ENCODE assay signal across 22 mouse cellular contexts in the genomic region with DNA sequence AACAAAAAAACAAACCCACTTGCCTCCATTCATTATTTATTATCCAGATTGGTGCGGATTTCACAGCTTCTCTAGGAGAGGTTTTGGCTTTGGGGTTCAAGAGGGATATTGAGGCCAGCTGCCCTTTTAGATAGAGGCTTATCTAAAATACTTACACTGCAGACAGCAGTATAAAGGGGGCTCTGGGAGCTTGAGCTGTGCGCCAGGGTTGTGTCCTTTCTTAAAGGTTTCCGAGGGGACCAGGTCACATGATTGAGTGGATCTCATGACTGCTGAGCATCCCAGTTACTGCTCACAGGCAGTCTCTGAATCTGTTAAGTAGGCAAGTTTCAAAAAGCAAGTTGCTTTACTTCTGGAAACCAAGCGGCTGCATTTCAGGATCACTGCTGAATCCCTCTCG. TPM values are rescaled to one million over a fixed set of nuclear protein-coding genes. Genes with fewer than 3 reads are reported as not detected.
A peak's percentile ranks its signal among the peaks of the same experiment; 100 is the strongest.
DNase-seq lines count a peak whose midpoint lies in the region; ATAC-seq and TF ChIP-seq lines count a peak whose summit lies in the region.
"Had no signal": no experiment of that assay in that cellular context is flagged by ENCODE, and none has a peak within 500 bp of the region (broad histone marks: within the 10 kb centered on the region; RNA-seq: fewer than 3 reads in every experiment).

No protein-coding gene starts in this region.

- TF ChIP-seq POLR2A in MEL (IDR thresholded peaks at IDR 0.05; ENCODE audit: control insufficient read depth in 1 of 2, insufficient read depth in 1 of 2, low read depth in 1 of 2, low read length in 2 of 2, poor library complexity in 1 of 2) = no peak

- 52% methylated on average over 5 of the region's 5 CpGs for WGBS in liver, embryonic 11.5 days
- 32% methylated on average over 5 of the region's 5 CpGs for WGBS in liver, embryonic 15.5 days (ENCODE audit: insufficient replicate concordance)
- 77% methylated on average over 5 of the region's 5 CpGs for WGBS in stomach, postnatal 0 days
- WGBS in limb, embryonic 10.5 days = 78% methylated on average over 5 of the region's 5 CpGs

- H3K27me3 ChIP-seq in G1E (ENCODE audit: insufficient read depth, low read length) (peaks cover 8% of the 10 kb centered on the region), MEL (ENCODE audit: control insufficient read depth in 1 of 2, insufficient read depth in 2 of 2, low read length in 2 of 2) (peaks cover 0 to 4% of the 10 kb centered on the region in 2 experiments; a peak in 3 of 4 replicates)
- no peaks in the 10 kb centered on the region; the same call in 1 of the 2 replicates for H3K27me3 ChIP-seq in liver, embryonic 11.5 days (replicated peaks; ENCODE audit: control insufficient read depth, insufficient read depth, low read length)
- peaks cover 8% of the 10 kb centered on the region; the same call in 1 of the 2 replicates for H3K27me3 ChIP-seq in liver, embryonic 15.5 days
- H3K27me3 ChIP-seq in stomach, postnatal 0 days (ENCODE audit: control insufficient read depth, insufficient read depth, low read length) = no peaks in the 10 kb centered on the region
- no peaks in the 10 kb centered on the region for H3K27me3 ChIP-seq in limb, embryonic 10.5 days (ENCODE audit: low read depth, poor library complexity, severe bottlenecking)
- H3K27me3 ChIP-seq: forebrain, embryonic 15.5 days; heart, embryonic 13.5 days; hindbrain, embryonic 15.5 days; Patski had no signal

- H3K9ac ChIP-seq in MEL (ENCODE audit: control insufficient read depth, low read depth, low read length, poor library complexity, severe bottlenecking) = no peak overlapping the region
- no peak overlapping the region for H3K9ac ChIP-seq in liver, embryonic 11.5 days (ENCODE audit: low read depth, low read length)
- no peak overlapping the region for H3K9ac ChIP-seq in liver, embryonic 15.5 days
- no peak overlapping the region for H3K9ac ChIP-seq in stomach, postnatal 0 days (ENCODE audit: low read length)
- H3K9ac ChIP-seq: forebrain, embryonic 15.5 days; heart, embryonic 13.5 days; hindbrain, embryonic 15.5 days had no signal

- H3K79me2 ChIP-seq in MEL (ENCODE audit: control insufficient read depth, insufficient read depth, low read length, poor library complexity) = no peaks in the 10 kb centered on the region

- H3K9me3 ChIP-seq in G1E (replicated peaks) (no peaks in the 10 kb centered on the region), MEL (replicated peaks; ENCODE audit: insufficient read depth, low read length) (no peaks in the 10 kb centered on the region)
- H3K9me3 ChIP-seq in liver, embryonic 11.5 days (ENCODE audit: control insufficient read depth, low read length) = no peaks in the 10 kb centered on the region
- H3K9me3 ChIP-seq in liver, embryonic 15.5 days (replicated peaks) = no peaks in the 10 kb centered on the region
- H3K9me3 ChIP-seq in stomach, postnatal 0 days (ENCODE audit: control insufficient read depth, low read length) = no peaks in the 10 kb centered on the region
- H3K9me3 ChIP-seq in limb, embryonic 10.5 days (replicated peaks) = no peaks in the 10 kb centered on the region
- H3K9me3 ChIP-seq: embryonic facial prominence, embryonic 10.5 days; forebrain, embryonic 10.5 days; forebrain, embryonic 15.5 days; heart, embryonic 13.5 days; hindbrain, embryonic 15.5 days had no signal

- TF ChIP-seq EP300 in MEL (IDR thresholded peaks at IDR 0.05; ENCODE audit: low read depth in 1 of 2, low read length in 2 of 2) = 0 out of 4 replicates have a peak, but pooled peaks of 1 of the 2 experiments have one; percentile 4
- no peak for TF ChIP-seq EP300 in stomach, postnatal 0 days (optimal IDR thresholded peaks at IDR 0.05)

- no peak for DNase-seq in G1E (ENCODE audit: low spot score)
- no peak for DNase-seq in MEL (ENCODE audit: low read depth, low spot score)
- no peak for DNase-seq in liver, embryonic 11.5 days (ENCODE audit: low spot score)
- no peak for DNase-seq in stomach, postnatal 0 days (ENCODE audit: low spot score)
- no peak for DNase-seq in MN1 (ENCODE audit: low spot score)
- no peak for DNase-seq in limb, embryonic 10.5 days (ENCODE audit: low spot score)
- no peak for DNase-seq in adrenal gland, adult 2 months
- DNase-seq: adrenal gland, postnatal 10 days; cerebellum, adult 11-12 months; cerebellum, adult 9-11 months; cerebellum, postnatal 36 days; gastrocnemius, postnatal 36 days; heart, adult 18-20 months; heart, postnatal 36 days had no signal

- no peak overlapping the region for H3K4me2 ChIP-seq in liver, embryonic 11.5 days
- H3K4me2 ChIP-seq in liver, embryonic 15.5 days = no peak overlapping the region
- no peak overlapping the region for H3K4me2 ChIP-seq in stomach, postnatal 0 days (replicated peaks; ENCODE audit: low read depth)
- H3K4me2 ChIP-seq: forebrain, embryonic 15.5 days; heart, embryonic 13.5 days; hindbrain, embryonic 15.5 days had no signal

- no peak overlapping the region for H3K27ac ChIP-seq in MEL (ENCODE audit: control insufficient read depth, low read depth, low read length)
- H3K27ac ChIP-seq in liver, embryonic 11.5 days (ENCODE audit: low read depth, low read length) = no peak overlapping the region
- no peak overlapping the region for H3K27ac ChIP-seq in liver, embryonic 15.5 days (replicated peaks)
- H3K27ac ChIP-seq in stomach, postnatal 0 days (replicated peaks) = no peak overlapping the region
- no peak overlapping the region for H3K27ac ChIP-seq in limb, embryonic 10.5 days
- H3K27ac ChIP-seq: embryonic facial prominence, embryonic 10.5 days; forebrain, embryonic 10.5 days; forebrain, embryonic 15.5 days; heart, embryonic 13.5 days; hindbrain, embryonic 15.5 days had no signal

- TF ChIP-seq CTCF in G1E (IDR thresholded peaks at IDR 0.05; ENCODE audit: low read depth, low read length) (no peak), MEL (IDR thresholded peaks at IDR 0.05 in 2 of 3, conservative IDR thresholded peaks at IDR 0.05 in 1 of 3; ENCODE audit: control insufficient read depth in 1 of 3, insufficient read depth in 1 of 3, low read depth in 2 of 3, low read length in 3 of 3, poor library complexity in 1 of 3, severe bottlenecking in 1 of 3) (no peak)
- no peak for TF ChIP-seq CTCF in stomach, postnatal 0 days (IDR thresholded peaks at IDR 0.05; ENCODE audit: low read depth)

- H3K36me3 ChIP-seq in G1E (replicated peaks) = no peaks in the 10 kb centered on the region
- H3K36me3 ChIP-seq in MEL (ENCODE audit: control insufficient read depth in 1 of 2, insufficient read depth in 2 of 2, low read length in 2 of 2) = no peaks in the 10 kb centered on the region
- no peaks in the 10 kb centered on the region for H3K36me3 ChIP-seq in liver, embryonic 11.5 days (ENCODE audit: control insufficient read depth, insufficient read depth, low read length)
- 0 out of 2 replicates have a peak, but pooled peaks cover 4% of the 10 kb centered on the region for H3K36me3 ChIP-seq in liver, embryonic 15.5 days (replicated peaks)
- no peaks in the 10 kb centered on the region for H3K36me3 ChIP-seq in stomach, postnatal 0 days (ENCODE audit: control insufficient read depth, insufficient read depth, low read length)
- peaks cover 5% of the 10 kb centered on the region for H3K36me3 ChIP-seq in limb, embryonic 10.5 days

- H3K4me3 ChIP-seq in G1E (ENCODE audit: low read depth, low read length) = no peak overlapping the region
- H3K4me3 ChIP-seq in MEL (ENCODE audit: control insufficient read depth in 1 of 2, insufficient read depth in 1 of 2, low read depth in 2 of 2, low read length in 2 of 2) = no peak overlapping the region
- no peak overlapping the region for H3K4me3 ChIP-seq in liver, embryonic 11.5 days (ENCODE audit: low read depth, low read length)
- H3K4me3 ChIP-seq in liver, embryonic 15.5 days (replicated peaks) = no peak overlapping the region
- H3K4me3 ChIP-seq in stomach, postnatal 0 days (ENCODE audit: low read depth, low read length) = no peak overlapping the region
- no peak overlapping the region for H3K4me3 ChIP-seq in limb, embryonic 10.5 days
- H3K4me3 ChIP-seq: embryonic facial prominence, embryonic 10.5 days; erythroblast, embryonic 14.5 days; forebrain, embryonic 10.5 days; forebrain, embryonic 15.5 days; heart, embryonic 13.5 days; hindbrain, embryonic 15.5 days had no signal

- TF ChIP-seq RAD21 in MEL (IDR thresholded peaks at IDR 0.05; ENCODE audit: low read depth, low read length) = no peak

- no peaks in the 10 kb centered on the region for H3K4me1 ChIP-seq in G1E (ENCODE audit: insufficient read depth, low read depth, low read length)
- 0 out of 4 replicates have a peak, but pooled peaks cover 0 to 3% of the 10 kb centered on the region in 2 experiments for H3K4me1 ChIP-seq in MEL (ENCODE audit: control insufficient read depth in 1 of 2, insufficient read depth in 2 of 2, low read length in 2 of 2)
- no peaks in the 10 kb centered on the region for H3K4me1 ChIP-seq in liver, embryonic 11.5 days (replicated peaks; ENCODE audit: control insufficient read depth, insufficient read depth, low read length)
- peaks cover 14% of the 10 kb centered on the region for H3K4me1 ChIP-seq in liver, embryonic 15.5 days (replicated peaks)
- H3K4me1 ChIP-seq in stomach, postnatal 0 days (replicated peaks; ENCODE audit: control insufficient read depth, insufficient read depth) = no peaks in the 10 kb centered on the region
- no peaks in the 10 kb centered on the region for H3K4me1 ChIP-seq in limb, embryonic 10.5 days
- H3K4me1 ChIP-seq: embryonic facial prominence, embryonic 10.5 days; forebrain, embryonic 15.5 days; heart, embryonic 13.5 days; hindbrain, embryonic 15.5 days had no signal

- ATAC-seq in G1E (ENCODE audit: extremely low read depth, insufficient number of reproducible peaks, low FRiP score, poor library complexity, severe bottlenecking) = peak; percentile 22; the same call in 1 of the 2 replicates
- peak; percentile 83 for ATAC-seq in liver, embryonic 11.5 days (replicated peaks; ENCODE audit: low FRiP score)
- 0 out of 2 replicates have a peak, but pooled peaks have one; percentile 42 for ATAC-seq in liver, embryonic 15.5 days (ENCODE audit: insufficient read depth)
- ATAC-seq in stomach, postnatal 0 days (ENCODE audit: low FRiP score, low TSS enrichment) = no peak
- ATAC-seq: forebrain, embryonic 15.5 days; Patski had no signal

RNA-seq across cellular contexts. Expression of gene Ctsl, which starts 13.3 kb away (rescaled TPM):
- total RNA-seq in G1E (2014; fragmentation: Nextera tagmentation) (34.8 and 40.0 TPM in 2 replicates), G1E (2017) (93.2 and 97.1 TPM in 2 replicates), MEL (2012; rRNA removed) (20.1 and 22.5 TPM in 2 replicates)
- polyA plus RNA-seq in G1E (2012) (0.38 and 0.45 TPM in 2 replicates), MEL (2012; ENCODE audit: insufficient read depth in 1 of 2, insufficient read length in 2 of 2, low read depth in 1 of 2, low replicate concordance in 2 of 2, missing spikeins in 1 of 2) (10 to 100 TPM in 1 of 2 experiments, not detected in 1; 39.2 TPM)
- polyA plus RNA-seq in liver, embryonic 11.5 days (2014; fragmentation: Nextera tagmentation; extraction: Ambion mirVana) = 160 and 164 TPM in 2 replicates
- polyA plus RNA-seq in liver, embryonic 15.5 days (2015; fragmentation: Nextera tagmentation; extraction: Ambion mirVana) = 197 and 221 TPM in 2 replicates
- polyA plus RNA-seq in stomach, postnatal 0 days (2015; fragmentation: Nextera tagmentation; extraction: Ambion mirVana) = 183 and 184 TPM in 2 replicates
- 100 and 108 TPM in 2 replicates for polyA plus RNA-seq in limb, embryonic 10.5 days (2016; fragmentation: Nextera tagmentation; extraction: Ambion mirVana)
- total RNA-seq in adrenal gland, adult 2 months (2021) = 100 to 1,000 TPM; 215 to 516 TPM
- 61.3 and 81.3 TPM in 2 replicates for polyA plus RNA-seq in adrenal gland, adult 2 months (2012; rRNA removed)

RNA-seq across cellular contexts. Expression of gene Aaed1, which starts 44.9 kb away (rescaled TPM):
- total RNA-seq in G1E (2014; fragmentation: Nextera tagmentation) = 25.7 and 29.9 TPM in 2 replicates
- 15.9 and 16.0 TPM in 2 replicates for total RNA-seq in G1E (2017)
- polyA plus RNA-seq in G1E (2012) = 2.1 and 4.2 TPM in 2 replicates
- total RNA-seq in MEL (2012; rRNA removed) = 4.2 and 4.4 TPM in 2 replicates
- 100 to 1,000 TPM in 1 of 2 experiments, 10 to 100 TPM in 1; 13.5 to 190 TPM for polyA plus RNA-seq in MEL (2012; ENCODE audit: insufficient read depth in 1 of 2, insufficient read length in 2 of 2, low read depth in 1 of 2, low replicate concordance in 2 of 2, missing spikeins in 1 of 2)
- polyA plus RNA-seq in liver, embryonic 11.5 days (2014; fragmentation: Nextera tagmentation; extraction: Ambion mirVana) = 43.0 and 45.5 TPM in 2 replicates
- polyA plus RNA-seq in liver, embryonic 15.5 days (2015; fragmentation: Nextera tagmentation; extraction: Ambion mirVana) = 19.6 and 20.2 TPM in 2 replicates
- polyA plus RNA-seq in stomach, postnatal 0 days (2015; fragmentation: Nextera tagmentation; extraction: Ambion mirVana) = 47.2 and 47.9 TPM in 2 replicates
- 32.5 and 33.0 TPM in 2 replicates for polyA plus RNA-seq in limb, embryonic 10.5 days (2016; fragmentation: Nextera tagmentation; extraction: Ambion mirVana)
- 10 to 100 TPM; 49.7 to 55.9 TPM for total RNA-seq in adrenal gland, adult 2 months (2021)
- polyA plus RNA-seq in adrenal gland, adult 2 months (2012; rRNA removed) = 6.0 and 6.2 TPM in 2 replicates

Comparison
In these comparisons a context has a peak if more than half of its experiments do, and no peak if none do; other contexts are left out.
1. RNA of gene Ctsl, which starts 13.3 kb away (polyA plus RNA-seq): 197 to 221 TPM in liver, embryonic 15.5 days, 183 to 184 TPM in stomach, postnatal 0 days, 160 to 164 TPM in liver, embryonic 11.5 days, 100 to 108 TPM in limb, embryonic 10.5 days, 61.3 to 81.3 TPM in adrenal gland, adult 2 months and 39.2 TPM in MEL; 0.38 to 0.45 TPM in G1E; every median in the first group is over 10 times any median in the second.